Mouse (Mus musculus): Measurements from ENCODE around the gene Vps37d.

DNA sequence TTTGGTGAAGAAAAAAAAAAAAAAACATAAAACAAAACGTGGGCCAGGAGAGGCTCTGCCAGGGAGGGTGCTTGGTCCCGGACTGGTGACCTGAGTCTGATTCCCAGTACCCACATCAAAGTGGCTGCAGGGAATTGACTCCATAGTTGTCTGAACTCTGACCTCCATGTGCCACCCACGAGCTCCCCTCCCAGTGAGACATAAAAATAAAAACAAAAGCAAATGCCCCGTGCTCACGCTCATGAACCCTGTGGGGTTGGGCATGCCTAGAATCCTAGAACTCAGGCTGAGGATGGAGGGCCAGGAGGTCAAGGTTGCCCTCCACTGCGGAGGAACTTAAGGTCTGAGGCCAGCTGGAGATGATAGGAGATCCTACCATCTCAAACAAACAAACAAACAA lies 31.0 kb upstream of the Vps37d start:
- TF ChIP-seq CTCF (IDR thresholded peaks at IDR 0.05; ENCODE audit: low read depth, low read length): no peak
- TF ChIP-seq POLR2A (IDR thresholded peaks at IDR 0.05; ENCODE audit: extremely low read depth, insufficient read depth, low read length): no peak
